Mouse (Mus musculus): Measurements from ENCODE around the gene Zranb1. TPM values are rescaled to one million over a fixed set of nuclear protein-coding genes. Genes with fewer than 3 reads are reported as not detected.

Zranb1 gene
- polyA plus RNA-seq, 1 experiment from 2014 or later, result 20.1 TPM

GRCm38 (mm10) chr7:132934743-132935142 lies 3.8 kb downstream of the Zranb1 start:
- Histone ChIP-seq H3K4me1 (peaks cover 16% of the 10 kb centered on the region), H3K27ac (no peak overlapping the region), H3K36me3 (replicated peaks) (no peaks in the 10 kb centered on the region), H3K27me3 (no peaks in the 10 kb centered on the region), H3K4me2 (no peak overlapping the region), H3K9ac (no peak overlapping the region), H3K9me3 (no peaks in the 10 kb centered on the region), H3K4me3 (replicated peaks) (no peak overlapping the region)
- ATAC-seq (ENCODE audit: low FRiP score), result no peak

- no peak overlapping the region for H3K9ac ChIP-seq
- H3K27me3 ChIP-seq, result no peaks in the 10 kb centered on the region
- 87% methylated on average over 2 of the region's 2 CpGs for WGBS
- no peak overlapping the region for H3K4me3 ChIP-seq (replicated peaks)
- no peak overlapping the region for H3K27ac ChIP-seq
- H3K4me1 ChIP-seq, result no peaks in the 10 kb centered on the region
- H3K36me3 ChIP-seq (replicated peaks), result no peaks in the 10 kb centered on the region
- no peak for ATAC-seq (ENCODE audit: low FRiP score)
- no peaks in the 10 kb centered on the region for H3K9me3 ChIP-seq
- no peak overlapping the region for H3K4me2 ChIP-seq
Measured at GRCm38 (mm10) chr7:132939118-132939517, 8.2 kb downstream of the Zranb1 start.

- H3K27me3 ChIP-seq, result no peaks in the 10 kb centered on the region
- no peaks in the 10 kb centered on the region for H3K4me1 ChIP-seq
- no peak for ATAC-seq (ENCODE audit: low FRiP score)
- 84% methylated on average over 2 of the region's 2 CpGs for WGBS
- H3K9me3 ChIP-seq, result no peaks in the 10 kb centered on the region
- no peak overlapping the region for H3K4me2 ChIP-seq
- H3K4me3 ChIP-seq (replicated peaks), result no peak overlapping the region
- no peaks in the 10 kb centered on the region for H3K36me3 ChIP-seq (replicated peaks)
- H3K27ac ChIP-seq, result no peak overlapping the region
- no peak overlapping the region for H3K9ac ChIP-seq
Measured at GRCm38 (mm10) chr7:132940569-132940968, 9.6 kb downstream of the Zranb1 start.

GRCm38 (mm10) chr7:132949968-132950367 lies 19.0 kb downstream of the Zranb1 start:
- Histone ChIP-seq H3K27me3 (no peaks in the 10 kb centered on the region), H3K36me3 (replicated peaks) (no peaks in the 10 kb centered on the region), H3K4me2 (no peak overlapping the region), H3K27ac (no peak overlapping the region), H3K4me3 (replicated peaks) (no peak overlapping the region), H3K9ac (no peak overlapping the region), H3K9me3 (no peaks in the 10 kb centered on the region), H3K4me1 (no peaks in the 10 kb centered on the region)
- no peak for ATAC-seq (ENCODE audit: low FRiP score)
- WGBS, result 97% methylated on average over 4 of the region's 4 CpGs

GRCm38 (mm10) chr7:132950613-132951012 lies 19.7 kb downstream of the Zranb1 start:
- no peak for ATAC-seq (ENCODE audit: low FRiP score)
- 93% methylated on average over 3 of the region's 3 CpGs for WGBS
- H3K27me3 ChIP-seq, result no peaks in the 10 kb centered on the region
- H3K4me1 ChIP-seq, result no peaks in the 10 kb centered on the region
- H3K4me2 ChIP-seq, result no peak overlapping the region
- no peaks in the 10 kb centered on the region for H3K36me3 ChIP-seq (replicated peaks)
- H3K4me3 ChIP-seq (replicated peaks), result no peak overlapping the region
- no peak overlapping the region for H3K27ac ChIP-seq
- H3K9ac ChIP-seq, result no peak overlapping the region
- H3K9me3 ChIP-seq, result no peaks in the 10 kb centered on the region

GRCm38 (mm10) chr7:132964395-132964794 lies 33.5 kb downstream of the Zranb1 start:
- Histone ChIP-seq H3K9ac (no peak overlapping the region), H3K36me3 (replicated peaks) (peaks cover 2% of the 10 kb centered on the region; the same call in 1 of the 2 replicates), H3K4me1 (no peaks in the 10 kb centered on the region), H3K9me3 (no peaks in the 10 kb centered on the region), H3K27ac (no peak overlapping the region), H3K27me3 (no peaks in the 10 kb centered on the region), H3K4me2 (no peak overlapping the region), H3K4me3 (replicated peaks) (no peak overlapping the region)
- ATAC-seq (ENCODE audit: low FRiP score), result no peak
- WGBS, result 86% methylated on average over 3 of the region's 3 CpGs

GRCm38 (mm10) chr7:132965707-132966106 lies 34.8 kb downstream of the Zranb1 start:
- no peak overlapping the region for H3K4me2 ChIP-seq
- no peak overlapping the region for H3K4me3 ChIP-seq (replicated peaks)
- no peaks in the 10 kb centered on the region for H3K4me1 ChIP-seq
- no peaks in the 10 kb centered on the region for H3K9me3 ChIP-seq
- no peak overlapping the region for H3K27ac ChIP-seq
- peaks cover 2% of the 10 kb centered on the region; the same call in 1 of the 2 replicates for H3K36me3 ChIP-seq (replicated peaks)
- 90% methylated on average over 2 of the region's 2 CpGs for WGBS
- H3K27me3 ChIP-seq, result no peaks in the 10 kb centered on the region
- ATAC-seq (ENCODE audit: low FRiP score), result no peak
- no peak overlapping the region for H3K9ac ChIP-seq

GRCm38 (mm10) chr7:132972079-132972478 lies 41.1 kb downstream of the Zranb1 start:
- Histone ChIP-seq H3K27me3 (no peaks in the 10 kb centered on the region), H3K4me1 (no peaks in the 10 kb centered on the region), H3K4me2 (no peak overlapping the region), H3K27ac (no peak overlapping the region), H3K36me3 (replicated peaks) (peaks cover 8% of the 10 kb centered on the region), H3K4me3 (replicated peaks) (no peak overlapping the region), H3K9ac (no peak overlapping the region), H3K9me3 (no peaks in the 10 kb centered on the region)
- ATAC-seq (ENCODE audit: low FRiP score), result no peak
- WGBS, result 92% methylated on average over 2 of the region's 2 CpGs

GRCm38 (mm10) chr7:132976079-132976478 lies 45.1 kb downstream of the Zranb1 start:
- Histone ChIP-seq H3K36me3 (replicated peaks) (peaks cover 14% of the 10 kb centered on the region), H3K4me3 (replicated peaks) (no peak overlapping the region), H3K9me3 (no peaks in the 10 kb centered on the region), H3K4me2 (no peak overlapping the region), H3K27me3 (no peaks in the 10 kb centered on the region), H3K9ac (no peak overlapping the region), H3K4me1 (no peaks in the 10 kb centered on the region), H3K27ac (no peak overlapping the region)
- no peak for ATAC-seq (ENCODE audit: low FRiP score)
- WGBS, result 66% methylated on average over 2 of the region's 2 CpGs

- Histone ChIP-seq H3K9me3 (no peaks in the 10 kb centered on the region), H3K4me1 (peaks cover 6% of the 10 kb centered on the region), H3K27ac (no peak overlapping the region), H3K9ac (no peak overlapping the region), H3K4me2 (no peak overlapping the region), H3K4me3 (replicated peaks) (no peak overlapping the region), H3K27me3 (no peaks in the 10 kb centered on the region), H3K36me3 (replicated peaks) (peaks cover 29% of the 10 kb centered on the region)
- WGBS, result 97% methylated on average over 2 of the region's 2 CpGs
- ATAC-seq (ENCODE audit: low FRiP score), result no peak
Measured at GRCm38 (mm10) chr7:132977981-132978380, 47.0 kb downstream of the Zranb1 start.

GRCm38 (mm10) chr7:132982639-132983038 lies 51.7 kb downstream of the Zranb1 start:
- 36% methylated on average over 3 of the region's 3 CpGs for WGBS
- Histone ChIP-seq H3K9ac (no peak overlapping the region), H3K27me3 (no peaks in the 10 kb centered on the region), H3K9me3 (no peaks in the 10 kb centered on the region), H3K4me3 (replicated peaks) (no peak overlapping the region), H3K36me3 (replicated peaks) (peaks cover 50% of the 10 kb centered on the region), H3K4me1 (peaks cover 6% of the 10 kb centered on the region), H3K4me2 (no peak overlapping the region), H3K27ac (no peak overlapping the region)
- ATAC-seq (ENCODE audit: low FRiP score), result no peak

GRCm38 (mm10) chr7:132989839-132990238 lies 58.9 kb downstream of the Zranb1 start:
- peaks cover 84% of the 10 kb centered on the region for H3K36me3 ChIP-seq (replicated peaks)
- no peaks in the 10 kb centered on the region for H3K27me3 ChIP-seq
- H3K4me1 ChIP-seq, result no peaks in the 10 kb centered on the region
- WGBS, result 91% methylated on average over 5 of the region's 5 CpGs
- H3K4me3 ChIP-seq (replicated peaks), result no peak overlapping the region
- ATAC-seq (ENCODE audit: low FRiP score), result no peak
- H3K4me2 ChIP-seq, result no peak overlapping the region
- H3K9me3 ChIP-seq, result no peaks in the 10 kb centered on the region
- H3K9ac ChIP-seq, result no peak overlapping the region
- H3K27ac ChIP-seq, result no peak overlapping the region

- H3K4me3 ChIP-seq (replicated peaks), result no peak overlapping the region
- WGBS, result 93% methylated on average over 14 of the region's 14 CpGs
- H3K9me3 ChIP-seq, result no peaks in the 10 kb centered on the region
- H3K9ac ChIP-seq, result no peak overlapping the region
- H3K36me3 ChIP-seq (replicated peaks), result peaks cover 86% of the 10 kb centered on the region
- no peak overlapping the region for H3K27ac ChIP-seq
- H3K4me2 ChIP-seq, result no peak overlapping the region
- no peaks in the 10 kb centered on the region for H3K27me3 ChIP-seq
- no peaks in the 10 kb centered on the region for H3K4me1 ChIP-seq
- no peak for ATAC-seq (ENCODE audit: low FRiP score)
Measured at GRCm38 (mm10) chr7:132991240-132991900, 60.4 kb downstream of the Zranb1 start.
